Mouse (Mus musculus): ENCODE results near the gene Sumo1.
A peak's percentile ranks its signal among the peaks of the same experiment; 100 is the strongest.

DNA sequence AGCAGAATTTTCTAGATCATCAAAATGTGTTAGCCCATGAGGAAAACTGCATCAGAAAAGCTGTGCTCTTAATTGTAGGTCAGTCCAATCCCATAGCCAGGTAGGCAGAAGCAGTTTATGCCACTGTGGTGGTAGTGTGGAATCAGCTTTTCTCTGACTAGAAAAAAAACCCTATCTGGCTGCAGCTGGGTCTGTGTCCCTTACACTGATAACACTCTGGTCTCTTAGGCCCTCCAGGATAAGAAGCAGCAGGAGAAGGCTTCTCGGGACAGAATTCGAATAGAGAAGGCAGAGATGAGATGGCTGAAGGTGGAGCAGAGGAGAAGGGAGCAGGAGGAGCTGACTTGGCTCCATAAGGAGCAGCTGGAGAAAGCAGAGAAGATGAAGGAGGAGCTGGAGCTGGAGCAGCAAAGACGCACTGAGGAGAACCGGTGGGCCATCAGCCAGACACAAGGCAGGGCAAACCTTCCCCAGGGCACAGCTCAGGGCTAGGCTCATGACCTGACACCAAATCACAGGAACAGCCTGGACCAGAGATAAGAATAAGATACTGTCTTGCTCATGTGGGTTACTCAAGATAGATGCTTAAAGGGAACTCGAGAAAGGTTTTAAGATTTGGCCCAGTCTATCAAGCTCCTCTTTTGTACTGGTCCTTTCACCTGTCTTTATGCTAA lies 38.5 kb downstream of the Sumo1 start:
- TF ChIP-seq GATA1 (IDR thresholded peaks at IDR 0.05; ENCODE audit: low read depth, low read length): peak; percentile 42; the same call in 1 of the 2 replicates
- TF ChIP-seq POLR2A (IDR thresholded peaks at IDR 0.05; ENCODE audit: control insufficient read depth in 1 of 2, insufficient read depth in 1 of 2, low read depth in 1 of 2, low read length in 2 of 2, poor library complexity in 1 of 2): no peak
- no peak for TF ChIP-seq CTCF (IDR thresholded peaks at IDR 0.05 in 2 of 3, conservative IDR thresholded peaks at IDR 0.05 in 1 of 3; ENCODE audit: control insufficient read depth in 1 of 3, insufficient read depth in 1 of 3, low read depth in 2 of 3, low read length in 3 of 3, poor library complexity in 1 of 3, severe bottlenecking in 1 of 3)
- TF ChIP-seq POLR2AphosphoS2 (IDR thresholded peaks at IDR 0.05; ENCODE audit: low read length): no peak
- TF ChIP-seq ZMIZ1 (IDR thresholded peaks at IDR 0.05; ENCODE audit: low read depth, low read length): no peak
- TF ChIP-seq SIN3A (IDR thresholded peaks at IDR 0.05; ENCODE audit: low read length): no peak
- no peak for TF ChIP-seq KAT2A (conservative IDR thresholded peaks at IDR 0.05; ENCODE audit: low read depth, low read length)
- no peak for TF ChIP-seq MAX (IDR thresholded peaks at IDR 0.05; ENCODE audit: low read length)
- TF ChIP-seq ZNF384 (IDR thresholded peaks at IDR 0.05; ENCODE audit: low read depth, low read length): peak; percentile 37; the same call in 1 of the 2 replicates
- no peak for TF ChIP-seq MYC (IDR thresholded peaks at IDR 0.05; ENCODE audit: low read depth, low read length)
- no peak for TF ChIP-seq JUND (IDR thresholded peaks at IDR 0.05; ENCODE audit: low read depth, low read length)
